Mouse (Mus musculus) urinary bladder, postnatal 36 days (tissue): ENCODE measurements around the gene Bmp8a.
"Not testable (repeated sequence)": the region's sequence is repeated elsewhere in the genome, so short reads cannot be mapped to it uniquely, and the experiment has no call there.

ENCODE experiments used
- DNase-seq, 2 experiments: peaks; one replicate each; pipeline ENCODE4 v3.0.0; 2022; ENCODE audit warnings: low spot score in 2 of 2, mixed read lengths in 1 of 2

The Bmp8a gene

GRCm38 (mm10) chr4:123286790-123287189 lies 56.3 kb downstream of the Bmp8a start:
- no peak for DNase-seq

- no peak for DNase-seq
These were observed 58.1 kb downstream of the Bmp8a start for GRCm38 (mm10) chr4:123284731-123285624.

- DNase-seq, result not testable (repeated sequence)
These were observed 59.4 kb downstream of the Bmp8a start for GRCm38 (mm10) chr4:123283675-123284064.

GRCm38 (mm10) chr4:123282915-123283674 lies 60.0 kb downstream of the Bmp8a start:
- peak in 1 of 2 experiments; percentile 57 for DNase-seq

GRCm38 (mm10) chr4:123282500-123282899 lies 60.6 kb downstream of the Bmp8a start:
- DNase-seq, result peak; percentile 86 to 92

GRCm38 (mm10) chr4:123280117-123280516 lies 62.9 kb downstream of the Bmp8a start:
- DNase-seq, result no peak

GRCm38 (mm10) chr4:123271063-123271462 lies 72.0 kb downstream of the Bmp8a start:
- DNase-seq, result no peak
